Mouse (Mus musculus) testis, postnatal 10 days (tissue): ENCODE data around the gene Nrg3.

ENCODE experiments used
- DNase-seq: peaks from one replicate; pipeline ENCODE4 v3.0.0; 2021; ENCODE audit warnings: low spot score

Nrg3 gene

DNA sequence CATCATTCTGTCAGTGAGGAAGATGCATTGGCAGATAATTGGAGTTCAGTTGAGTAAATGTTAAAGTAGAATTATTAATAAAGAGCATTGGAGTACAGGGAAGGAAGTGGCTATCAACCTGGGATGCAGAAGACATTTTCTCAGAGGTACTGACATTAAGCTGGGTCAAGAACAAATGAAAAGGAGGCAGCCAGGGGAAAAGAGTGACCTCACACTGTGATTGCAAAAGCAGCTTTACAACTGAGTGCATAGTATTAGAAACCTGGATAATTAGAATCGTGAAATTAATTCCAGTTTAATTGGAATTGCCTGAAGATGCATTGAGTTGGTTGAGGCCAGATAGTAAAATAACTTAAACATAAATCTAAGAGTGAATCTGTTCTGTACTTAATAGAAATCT, 535.4 kb downstream of the Nrg3 start:
- no peak for DNase-seq

- DNase-seq: no peak
Measured at GRCm38 (mm10) chr14:38936483-38937054, 536.3 kb downstream of the Nrg3 start.

GRCm38 (mm10) chr14:38923652-38924051, 549.2 kb downstream of the Nrg3 start:
- DNase-seq: no peak

- no peak for DNase-seq
Measured at GRCm38 (mm10) chr14:38920800-38921199, 552.1 kb downstream of the Nrg3 start.

- no peak for DNase-seq
Measured at GRCm38 (mm10) chr14:38870591-38870990, 602.3 kb downstream of the Nrg3 start.

DNA sequence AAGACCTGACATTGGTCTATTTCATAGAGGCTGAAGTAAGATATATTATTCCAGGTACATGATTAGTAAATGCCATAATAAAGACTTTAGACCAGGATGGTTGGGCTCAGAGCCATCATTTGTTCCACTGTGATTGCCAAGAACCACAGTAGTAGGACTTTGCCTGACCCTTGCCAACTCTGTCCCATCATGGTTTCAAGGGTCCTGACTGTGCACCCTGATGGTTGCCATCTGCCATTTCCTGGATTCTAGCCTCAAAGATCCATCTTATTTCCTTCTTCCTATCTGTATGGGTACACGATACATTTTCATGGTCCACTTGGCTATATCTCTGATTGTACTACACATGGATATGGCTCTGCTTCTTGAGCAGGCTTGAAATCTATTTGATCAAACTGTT, 625.3 kb downstream of the Nrg3 start:
- no peak for DNase-seq

GRCm38 (mm10) chr14:38847091-38847490, 625.8 kb downstream of the Nrg3 start:
- DNase-seq: no peak

GRCm38 (mm10) chr14:38835006-38835405, 637.9 kb downstream of the Nrg3 start:
- no peak for DNase-seq

GRCm38 (mm10) chr14:38824891-38825290, 648.0 kb downstream of the Nrg3 start:
- no peak for DNase-seq

DNA sequence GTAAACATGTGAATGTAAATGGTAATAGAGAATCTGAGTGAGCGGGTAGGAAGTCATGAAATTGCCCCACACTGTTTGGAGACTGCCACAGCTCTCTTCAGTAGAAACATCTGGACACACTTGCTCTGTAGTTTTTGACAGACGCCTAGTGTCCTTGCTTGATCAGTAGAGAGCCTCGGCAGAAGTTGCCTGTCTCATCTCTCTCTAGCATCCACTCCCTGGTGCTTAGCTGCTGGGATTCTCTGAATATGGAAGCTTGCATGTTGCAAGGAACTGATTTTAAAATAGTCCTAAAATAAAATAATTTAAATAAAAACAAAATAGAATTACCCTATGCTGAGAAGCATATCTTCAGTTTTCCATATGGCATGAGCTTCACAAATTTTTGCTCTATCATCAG, 675.9 kb downstream of the Nrg3 start:
- no peak for DNase-seq

- DNase-seq: no peak
Measured at GRCm38 (mm10) chr14:38775291-38776116, 697.4 kb downstream of the Nrg3 start.

DNA sequence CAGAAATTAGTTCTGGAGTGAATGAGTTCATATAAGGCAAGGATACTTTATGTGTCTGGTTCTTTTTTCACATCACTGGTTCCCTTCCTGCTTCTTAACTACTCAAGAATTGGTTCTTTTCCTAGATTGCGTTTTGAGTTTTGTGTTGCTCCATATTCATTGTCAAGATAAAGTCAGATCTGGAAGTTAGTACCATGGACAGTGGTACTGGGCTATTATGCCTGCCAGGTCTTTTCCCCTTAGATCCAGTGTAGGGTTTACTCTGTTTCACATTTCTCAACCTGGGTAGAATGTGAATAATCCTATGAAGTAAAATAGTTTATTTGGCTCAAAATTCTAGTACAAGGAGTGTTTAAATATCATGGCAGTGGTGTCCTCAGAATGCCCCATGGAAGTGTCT, 698.1 kb downstream of the Nrg3 start:
- DNase-seq: no peak

GRCm38 (mm10) chr14:38730465-38730864, 742.4 kb downstream of the Nrg3 start:
- no peak for DNase-seq

- no peak for DNase-seq
Measured at GRCm38 (mm10) chr14:38703894-38704293, 769.0 kb downstream of the Nrg3 start.

DNA sequence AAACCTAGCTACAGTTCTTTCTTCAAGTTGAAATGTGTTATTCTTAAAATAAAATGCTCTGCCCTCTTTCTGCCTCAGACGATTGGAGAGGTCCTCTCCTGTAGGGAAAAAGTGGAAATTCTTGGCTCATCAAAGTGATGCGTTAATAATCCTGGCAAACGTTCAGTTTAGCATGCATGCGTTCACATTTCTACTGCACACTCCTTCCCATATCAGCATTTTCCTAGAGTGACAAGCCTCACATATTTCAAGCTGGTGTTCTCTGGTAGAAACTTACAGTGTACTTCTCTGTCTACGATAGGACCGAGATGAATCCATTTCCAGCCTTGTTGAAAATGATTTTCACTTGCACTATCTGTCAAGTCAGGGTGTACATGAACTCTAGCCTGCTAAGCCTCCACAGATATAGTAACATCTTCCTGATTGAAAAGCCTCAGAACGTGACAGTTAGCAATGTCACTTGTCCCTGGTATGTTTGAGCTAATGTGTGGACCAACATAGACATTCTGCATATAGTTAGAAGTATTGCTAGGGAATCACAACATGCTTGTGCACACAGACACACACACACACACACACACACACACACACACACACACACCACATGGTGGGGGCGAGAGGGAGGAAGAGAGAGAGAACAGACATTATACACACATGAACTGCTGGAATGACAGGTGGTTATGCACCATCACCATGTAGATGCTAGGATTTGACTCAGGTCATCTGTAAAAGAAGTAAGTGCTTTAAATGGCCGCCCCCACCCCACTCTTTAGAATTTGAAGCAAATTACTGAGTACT, 770.1 kb downstream of the Nrg3 start:
- DNase-seq: no peak

DNA sequence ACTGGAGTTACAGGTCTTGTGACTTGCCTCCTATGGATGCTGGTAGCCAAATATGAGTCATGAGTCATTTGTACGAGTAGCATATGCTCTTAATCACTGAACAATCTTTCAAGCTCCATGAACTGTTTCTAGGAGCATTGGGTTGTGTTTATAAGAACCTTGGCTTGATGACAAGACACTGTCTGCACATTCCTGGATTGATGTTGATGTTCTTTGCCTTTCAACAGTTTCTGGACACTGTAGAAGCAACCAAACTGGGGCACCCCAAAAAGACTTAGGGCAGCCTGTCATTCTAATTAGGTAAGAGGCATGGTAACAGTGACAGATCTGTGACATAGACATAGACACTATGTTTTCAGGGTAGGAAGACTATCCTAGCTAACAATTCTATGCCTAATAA, 771.5 kb downstream of the Nrg3 start:
- DNase-seq: no peak

- DNase-seq: no peak
Measured at GRCm38 (mm10) chr14:38700972-38701371, 771.9 kb downstream of the Nrg3 start.

GRCm38 (mm10) chr14:38659973-38660372, 812.9 kb downstream of the Nrg3 start:
- DNase-seq: no peak

- DNase-seq: no peak
Measured at GRCm38 (mm10) chr14:38637070-38637469, 835.8 kb downstream of the Nrg3 start.

GRCm38 (mm10) chr14:38630114-38630513, 842.8 kb downstream of the Nrg3 start:
- DNase-seq: no peak

- no peak for DNase-seq
Measured at GRCm38 (mm10) chr14:38629671-38630070, 843.2 kb downstream of the Nrg3 start.

DNA sequence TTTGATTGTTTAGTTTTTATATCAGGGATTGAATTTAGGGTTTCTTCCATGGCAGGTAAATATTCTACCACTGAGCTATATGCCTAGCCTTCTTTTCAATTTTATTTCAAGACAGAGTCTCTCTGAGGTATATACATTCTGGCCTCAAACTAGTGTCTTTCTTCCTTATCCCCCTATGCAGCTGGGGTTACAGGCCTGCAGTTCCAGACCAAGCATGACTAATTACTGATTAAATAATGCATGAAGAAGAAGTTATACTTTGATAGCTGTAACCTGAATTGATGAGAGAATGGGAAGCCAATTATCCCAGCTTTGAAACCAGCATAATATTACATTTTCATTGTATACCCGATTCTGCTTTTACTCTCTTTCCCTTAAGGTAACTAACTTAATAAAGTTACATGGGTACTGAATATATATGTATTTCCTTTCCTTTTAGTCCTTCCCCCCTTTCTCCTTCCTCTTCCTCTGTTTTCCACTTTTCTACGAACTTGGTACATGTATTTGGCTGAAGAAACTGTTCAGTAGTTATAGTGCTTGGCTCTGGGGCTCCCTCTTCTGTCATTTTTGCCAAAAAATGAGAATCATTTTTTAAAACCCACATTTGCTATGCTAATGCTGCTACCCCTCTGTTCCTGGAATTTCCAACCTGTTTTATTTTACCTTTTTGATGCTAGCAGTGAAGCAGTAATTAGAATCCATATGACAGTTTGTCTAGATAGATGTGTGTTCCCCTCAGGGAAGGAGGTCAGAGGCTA, 843.8 kb downstream of the Nrg3 start:
- no peak for DNase-seq
